In genomic region chr7:132576116-132576650, GRCm38 (mm10) we compare ENCODE assay signal across 8 mouse cellular contexts. TPM values are rescaled to one million over a fixed set of nuclear protein-coding genes. Genes with fewer than 3 reads are reported as not detected.
A peak's percentile ranks its signal among the peaks of the same experiment; 100 is the strongest.
DNase-seq lines count a peak whose midpoint lies in the region; ATAC-seq lines count a peak whose summit lies in the region.

Gene Oat, minus strand, starts transcription at chr7:132576398.

- ATAC-seq in hindbrain, embryonic 15.5 days (ENCODE audit: low FRiP score, low read depth): peak; percentile 97

- H3K27ac ChIP-seq in hindbrain, embryonic 15.5 days (replicated peaks): peak within 1 kb of the TSS; percentile 93

- H3K9me3 ChIP-seq in hindbrain, embryonic 15.5 days: no peaks in the 10 kb centered on the region

- peak within 1 kb of the TSS; percentile 86 for H3K4me2 ChIP-seq in hindbrain, embryonic 15.5 days

- under 1% methylated on average over 49 of the region's 49 CpGs for WGBS in hindbrain, embryonic 15.5 days

- peaks cover 19% of the 10 kb centered on the region for H3K4me1 ChIP-seq in hindbrain, embryonic 15.5 days (replicated peaks)

- no peaks in the 10 kb centered on the region for H3K36me3 ChIP-seq in hindbrain, embryonic 15.5 days

- H3K27me3 ChIP-seq in hindbrain, embryonic 15.5 days: no peaks in the 10 kb centered on the region

- H3K9ac ChIP-seq in hindbrain, embryonic 15.5 days: peak within 1 kb of the TSS; percentile 82

- peak; percentile 94 for DNase-seq in T-cell, adult 2 months (ENCODE audit: low spot score)
- DNase-seq in cerebellum, postnatal 36 days: peak; percentile 92 to 93
- DNase-seq in frontal cortex, postnatal 36 days (ENCODE audit: low spot score in 2 of 2): peak; percentile 90 to 93
- DNase-seq in left cerebral cortex, adult 11 months (ENCODE audit: low spot score): peak; percentile 92
- DNase-seq in lung, postnatal 4 days: peak; percentile 96 to 97
- DNase-seq in retina, postnatal 7 days (ENCODE audit: low read depth, low spot score): peak; percentile 91
- peak; percentile 85 for DNase-seq in urinary bladder, adult 2 months (ENCODE audit: low spot score)

- peak within 1 kb of the TSS; percentile 91 for H3K4me3 ChIP-seq in hindbrain, embryonic 15.5 days

RNA-seq across cellular contexts. Expression of gene Oat, which starts in this region (rescaled TPM):
- 109 and 110 TPM in 2 replicates for polyA plus RNA-seq in hindbrain, embryonic 15.5 days (2015; fragmentation: Nextera tagmentation; extraction: Ambion mirVana)
- 192 and 193 TPM in 2 replicates for polyA plus RNA-seq in urinary bladder, adult 2 months (2012; rRNA removed)

Comparison
In these comparisons a context has a peak if more than half of its experiments do, and no peak if none do; other contexts are left out.
1. Peak in every context shown above with its lines: DNase-seq, ATAC-seq, H3K4me3 ChIP-seq and H3K27ac ChIP-seq.